Comparison of ENCODE assay signal across 31 mouse cellular contexts in genomic region chr2:69134186-69134585, GRCm38 (mm10). TPM values are rescaled to one million over a fixed set of nuclear protein-coding genes. Genes with fewer than 3 reads are reported as not detected.
DNase-seq lines count a peak whose midpoint lies in the region; ATAC-seq and TF ChIP-seq lines count a peak whose summit lies in the region.
"Had no signal": no experiment of that assay in that cellular context is flagged by ENCODE, and none has a peak within 500 bp of the region (broad histone marks: within the 10 kb centered on the region; RNA-seq: fewer than 3 reads in every experiment).

No protein-coding gene starts in this region.

- no peak overlapping the region for H3K4me3 ChIP-seq in heart, embryonic 10.5 days
- H3K4me3 ChIP-seq in intestine, embryonic 15.5 days (replicated peaks), result no peak overlapping the region
- H3K4me3 ChIP-seq: embryonic facial prominence, embryonic 10.5 days; embryonic facial prominence, embryonic 13.5 days; erythroblast, embryonic 14.5 days; forebrain, embryonic 12.5 days; forebrain, embryonic 15.5 days; heart, adult 2 months; heart, embryonic 12.5 days; heart, embryonic 15.5 days; hindbrain, embryonic 10.5 days; hindbrain, embryonic 13.5 days had no signal

- H3K4me1 ChIP-seq in heart, embryonic 10.5 days, result peaks cover 35% of the 10 kb centered on the region
- H3K4me1 ChIP-seq in intestine, embryonic 15.5 days (replicated peaks), result peaks cover 15% of the 10 kb centered on the region
- H3K4me1 ChIP-seq: forebrain, embryonic 15.5 days had no signal

- H3K36me3 ChIP-seq in heart, embryonic 10.5 days, result no peaks in the 10 kb centered on the region
- no peaks in the 10 kb centered on the region for H3K36me3 ChIP-seq in intestine, embryonic 15.5 days
- H3K36me3 ChIP-seq: embryonic facial prominence, embryonic 10.5 days; embryonic facial prominence, embryonic 13.5 days; forebrain, embryonic 12.5 days; forebrain, embryonic 15.5 days; G1E; heart, embryonic 12.5 days; heart, embryonic 15.5 days; hindbrain, embryonic 10.5 days; hindbrain, embryonic 13.5 days had no signal

- CTCF ChIA-PET in Patski (lab: Charles Lee), result interaction anchor here (1.0 kb wide), 1 partner anchor 70 kb away, joined by 3 read pairs; no protein-coding TSS in a partner anchor

- in situ Hi-C loops in Patski (cut with MboI; ENCODE audit: low pct_unique_long_range_greater_than_20kb), result no loop called here

- WGBS in heart, embryonic 10.5 days, result 47% methylated on average over 1 of the region's 1 CpGs
- 50% methylated on average over 1 of the region's 1 CpGs for WGBS in intestine, embryonic 15.5 days

- peak; percentile 31 for ATAC-seq in Patski
- peak; percentile 6; the same call in 1 of the 2 replicates for ATAC-seq in intestine, embryonic 15.5 days
- ATAC-seq: forebrain, embryonic 15.5 days; hindbrain, embryonic 16.5 days had no signal

- DNase-seq in heart, embryonic 10.5 days (ENCODE audit: low spot score), result peak; percentile 33
- no peak for DNase-seq in heart, adult 18-20 months
- no peak for DNase-seq in Patski (ENCODE audit: low read depth, low spot score)
- DNase-seq in mesoderm, embryonic 11.5 days (ENCODE audit: low read depth, low spot score), result peak; percentile 13
- DNase-seq in gastrocnemius, postnatal 36 days, result no peak
- no peak for DNase-seq in lung, postnatal 4 days
- DNase-seq: adrenal gland, adult 2 months; adrenal gland, postnatal 14 days; B cell, adult 2 months; cerebellum, adult 11 months; cerebellum, adult 2 months; cerebellum, adult 9-11 months; cerebellum, postnatal 36 days; embryo, embryonic 11 days; gastrocnemius, postnatal 10 days; heart, adult 2 months; heart, postnatal 10 days; heart, postnatal 36 days had no signal

- POLR2A ChIA-PET in Patski (lab: Charles Lee), result no interaction called here

- H3K9me3 ChIP-seq in heart, embryonic 10.5 days, result no peaks in the 10 kb centered on the region
- no peaks in the 10 kb centered on the region for H3K9me3 ChIP-seq in intestine, embryonic 15.5 days
- H3K9me3 ChIP-seq: embryonic facial prominence, embryonic 10.5 days; embryonic facial prominence, embryonic 13.5 days; forebrain, embryonic 12.5 days; forebrain, embryonic 15.5 days; G1E; heart, embryonic 12.5 days; heart, embryonic 15.5 days; hindbrain, embryonic 10.5 days; hindbrain, embryonic 13.5 days had no signal

- H3K27me3 ChIP-seq in heart, embryonic 10.5 days (ENCODE audit: insufficient read depth, poor library complexity, severe bottlenecking), result no peaks in the 10 kb centered on the region
- H3K27me3 ChIP-seq in Patski, result no peaks in the 10 kb centered on the region
- H3K27me3 ChIP-seq in intestine, embryonic 15.5 days (replicated peaks), result no peaks in the 10 kb centered on the region
- H3K27me3 ChIP-seq: CH12.LX; embryonic facial prominence, embryonic 13.5 days; forebrain, embryonic 12.5 days; forebrain, embryonic 15.5 days; heart, embryonic 12.5 days; heart, embryonic 15.5 days had no signal

- H3K4me2 ChIP-seq in intestine, embryonic 15.5 days (replicated peaks), result no peak overlapping the region
- H3K4me2 ChIP-seq: embryonic facial prominence, embryonic 13.5 days; forebrain, embryonic 12.5 days; forebrain, embryonic 15.5 days; heart, embryonic 12.5 days; heart, embryonic 15.5 days; hindbrain, embryonic 13.5 days had no signal

- H3K27ac ChIP-seq in heart, embryonic 10.5 days, result no peak overlapping the region
- peak overlapping the region; percentile 76; the same call in 1 of the 2 replicates for H3K27ac ChIP-seq in intestine, embryonic 15.5 days
- H3K27ac ChIP-seq: embryonic facial prominence, embryonic 10.5 days; embryonic facial prominence, embryonic 13.5 days; forebrain, embryonic 12.5 days; forebrain, embryonic 15.5 days; heart, adult 2 months; heart, embryonic 15.5 days; hindbrain, embryonic 10.5 days; hindbrain, embryonic 13.5 days had no signal

- no peak overlapping the region for H3K9ac ChIP-seq in intestine, embryonic 15.5 days
- H3K9ac ChIP-seq: embryonic facial prominence, embryonic 13.5 days; forebrain, embryonic 12.5 days; forebrain, embryonic 15.5 days; heart, embryonic 12.5 days; heart, embryonic 15.5 days; hindbrain, embryonic 13.5 days had no signal

- intact Hi-C loops in gastrocnemius, postnatal 36 days (cut with DNase I), result no loop called here

- no peak for TF ChIP-seq CTCF in Patski (IDR thresholded peaks at IDR 0.05)

RNA-seq across cellular contexts. Expression of gene Nostrin, which starts 1.4 kb away (rescaled TPM):
- 2.1 and 3.8 TPM in 2 replicates for polyA plus RNA-seq in heart, embryonic 10.5 days (2016; fragmentation: Nextera tagmentation; extraction: Ambion mirVana)
- total RNA-seq in heart, adult 18-20 months (2021), result 1 to 10 TPM; 5.8 to 7.0 TPM
- 0.10 TPM for polyA plus RNA-seq in Patski (2021)
- polyA plus RNA-seq in intestine, embryonic 15.5 days (2015; fragmentation: Nextera tagmentation; extraction: Ambion mirVana), result 22.5 and 24.0 TPM in 2 replicates
- total RNA-seq in gastrocnemius, postnatal 36 days (2021), result 1 to 10 TPM; 1.3 to 2.3 TPM
- polyA plus RNA-seq: erythroblast, embryonic 14.5 days; G1E had no signal

Comparison
In these comparisons a context has a peak if more than half of its experiments do, and no peak if none do; other contexts are left out.
1. DNase-seq: peak in heart, embryonic 10.5 days (single experiment) and mesoderm, embryonic 11.5 days (single experiment); none in heart, adult 18-20 months (0 of 2), Patski (single experiment), gastrocnemius, postnatal 36 days (0 of 2) and lung, postnatal 4 days (0 of 2).